Mouse (Mus musculus) natural killer cell, adult 2 months (primary cell): ENCODE data around the gene Zfp105.
A peak's percentile ranks its signal among the peaks of the same experiment; 100 is the strongest.

ENCODE experiments used
- DNase-seq, 2 experiments: peaks; one replicate each; pipeline ENCODE4 v3.0.0; 2022; ENCODE audit warnings: low spot score in 2 of 2

The Zfp105 gene

GRCm38 (mm10) chr9:122922936-122923381, at the start of gene Zfp105:
TSS of gene Zfp105 (plus strand) at chr9:122923072.
- DNase-seq, result peak; percentile 40 to 55

- no peak for DNase-seq
Measured at GRCm38 (mm10) chr9:122874653-122875052, 48.2 kb upstream of the Zfp105 start.

- DNase-seq, result no peak
Measured at GRCm38 (mm10) chr9:122875145-122875544, 47.7 kb upstream of the Zfp105 start.

- no peak for DNase-seq
Measured at GRCm38 (mm10) chr9:122885385-122885784, 37.5 kb upstream of the Zfp105 start, which contains the start of gene Zkscan7. TSS of gene Zkscan7 (plus strand) at chr9:122885685.

GRCm38 (mm10) chr9:122886372-122887179, 36.3 kb upstream of the Zfp105 start:
- peak; percentile 57 to 64 for DNase-seq

GRCm38 (mm10) chr9:122901047-122901446, 21.8 kb upstream of the Zfp105 start:
- no peak for DNase-seq

- peak; percentile 31 to 34 for DNase-seq
Measured at GRCm38 (mm10) chr9:122902717-122903535, 19.9 kb upstream of the Zfp105 start.

GRCm38 (mm10) chr9:122922436-122922835, 436 bp upstream of the Zfp105 start:
- DNase-seq, result no peak

GRCm38 (mm10) chr9:122928915-122929314, 6.0 kb downstream of the Zfp105 start:
- no peak for DNase-seq

- DNase-seq, result peak; percentile 93
Measured at GRCm38 (mm10) chr9:122950643-122951475, 28.0 kb downstream of the Zfp105 start, which contains the start of the genes 1110059G10Rik and Kif15. TSS of gene 1110059G10Rik (minus strand) at chr9:122951000. TSS of gene Kif15 (plus strand) at chr9:122951046.
